Mouse (Mus musculus): Measurements from ENCODE around the gene Stau1.

Gene Stau1

GRCm38 (mm10) chr2:166923971-166924370, 72.1 kb downstream of the Stau1 start:
- no peak for DNase-seq (ENCODE audit: low spot score in 2 of 2)

DNA sequence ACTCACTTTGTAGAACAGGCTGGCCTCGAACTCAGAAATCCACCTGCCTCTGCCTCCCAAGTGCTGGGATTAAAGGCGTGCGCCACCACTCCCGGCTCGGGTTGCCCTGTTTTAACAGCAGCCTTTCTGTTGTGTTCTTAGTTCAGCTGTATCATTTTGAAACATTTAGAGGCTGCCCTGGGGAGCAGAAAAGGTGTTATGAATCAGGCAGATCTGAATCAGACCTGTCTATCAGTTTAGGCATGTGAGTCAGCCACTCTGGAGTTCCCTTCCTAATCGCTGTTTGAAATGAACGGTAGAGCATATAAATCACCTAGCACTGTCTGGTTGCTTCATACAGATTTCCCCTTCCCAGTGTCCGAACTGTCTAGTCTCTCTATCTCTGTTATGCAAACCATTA, 85.6 kb downstream of the Stau1 start:
- DNase-seq (ENCODE audit: low spot score in 2 of 2): no peak

DNA sequence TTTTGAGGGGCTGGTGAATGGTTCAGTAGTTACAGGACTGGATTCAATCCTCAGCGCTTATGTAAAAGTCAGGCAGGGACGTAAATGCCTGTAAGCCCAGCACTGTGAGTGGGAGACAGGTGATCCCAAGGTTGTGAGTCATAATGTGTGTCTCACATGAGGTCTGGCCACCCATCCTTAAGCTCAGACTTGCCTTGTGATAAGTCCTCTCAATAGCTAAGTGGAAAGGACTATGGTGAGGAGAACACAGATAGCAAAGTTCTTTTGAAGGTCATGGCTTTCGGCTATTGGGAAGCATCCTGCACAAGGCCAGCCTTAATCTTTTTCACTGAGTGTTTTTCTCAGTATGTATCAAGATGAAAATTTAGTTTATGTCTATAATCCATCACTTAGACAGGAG, 86.4 kb downstream of the Stau1 start:
- no peak for DNase-seq (ENCODE audit: low spot score in 2 of 2)

GRCm38 (mm10) chr2:166906523-166907182, 89.4 kb downstream of the Stau1 start:
- no peak for DNase-seq (ENCODE audit: low spot score in 2 of 2)

DNA sequence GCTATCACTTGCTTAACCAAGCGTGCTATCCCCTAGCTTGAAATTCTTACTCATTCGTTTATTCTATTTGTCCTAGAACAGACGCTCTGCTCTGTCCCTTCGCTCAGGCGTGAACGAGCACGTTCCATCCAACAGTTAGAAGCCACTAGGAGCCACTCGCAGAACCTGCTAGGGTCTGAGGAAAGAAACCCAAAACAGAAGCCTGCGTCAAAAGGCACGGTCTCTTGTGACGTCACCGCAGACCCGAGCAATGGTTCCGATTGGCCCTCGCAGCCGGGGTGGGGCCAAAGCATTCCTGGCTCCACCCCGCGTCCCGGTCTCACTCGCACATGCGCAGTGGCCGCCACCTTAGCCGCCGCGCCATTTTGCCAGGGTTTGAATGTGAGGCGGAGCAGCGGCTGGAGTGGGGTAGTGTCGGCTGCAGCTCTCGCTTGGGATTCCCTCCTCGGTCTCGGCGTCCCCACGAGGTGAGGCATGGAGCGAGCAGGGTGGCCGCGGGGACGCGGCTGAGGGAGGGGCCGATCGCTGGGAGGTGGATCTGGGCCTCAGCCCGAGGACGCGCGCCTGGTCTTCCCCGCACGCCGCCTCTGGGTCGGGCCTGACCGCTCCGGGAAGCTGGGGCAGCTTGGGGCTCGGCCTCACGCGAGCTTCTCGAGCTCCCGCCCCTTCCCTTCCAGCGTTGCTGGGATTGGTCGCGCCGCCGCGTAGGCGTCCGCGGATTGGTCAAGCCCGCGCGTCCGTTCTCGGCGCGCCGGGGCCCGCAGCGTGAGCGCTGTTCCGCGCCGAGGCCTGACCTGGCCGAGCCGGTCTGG, 90.2 kb downstream of the Stau1 start, which contains the start of gene Cse1l:
Gene Cse1l (plus strand): TSS at position 330 of the 812 bp plus-strand sequence.
- peak; percentile 98 for DNase-seq (ENCODE audit: low spot score in 2 of 2)

DNA sequence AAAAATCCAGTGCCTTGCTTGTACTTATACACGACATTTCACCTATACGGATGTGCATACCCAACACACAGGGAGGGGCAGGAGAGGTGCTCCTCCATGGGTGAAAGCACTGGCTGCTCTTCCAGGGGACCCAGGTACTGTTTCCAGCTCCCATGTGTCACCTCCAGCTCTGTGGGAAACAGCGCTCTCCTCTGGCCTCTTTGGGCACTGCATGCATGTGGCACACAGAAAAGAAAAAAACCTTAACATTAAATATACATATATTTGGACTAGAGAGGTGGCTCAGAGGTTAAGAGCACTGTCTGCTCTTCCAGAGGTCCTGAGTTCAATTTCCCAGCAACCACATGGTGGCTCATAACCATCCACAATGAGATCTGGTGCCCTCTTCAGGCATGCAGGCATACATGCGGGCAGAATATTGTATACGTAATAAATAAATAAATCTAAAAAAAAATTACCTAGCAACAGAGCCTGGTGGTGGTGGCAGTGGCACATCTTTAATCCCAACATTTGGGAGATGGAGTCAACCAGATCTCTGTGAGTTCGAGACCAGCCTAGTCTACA, 92.3 kb downstream of the Stau1 start:
- no peak for DNase-seq (ENCODE audit: low spot score in 2 of 2)

DNA sequence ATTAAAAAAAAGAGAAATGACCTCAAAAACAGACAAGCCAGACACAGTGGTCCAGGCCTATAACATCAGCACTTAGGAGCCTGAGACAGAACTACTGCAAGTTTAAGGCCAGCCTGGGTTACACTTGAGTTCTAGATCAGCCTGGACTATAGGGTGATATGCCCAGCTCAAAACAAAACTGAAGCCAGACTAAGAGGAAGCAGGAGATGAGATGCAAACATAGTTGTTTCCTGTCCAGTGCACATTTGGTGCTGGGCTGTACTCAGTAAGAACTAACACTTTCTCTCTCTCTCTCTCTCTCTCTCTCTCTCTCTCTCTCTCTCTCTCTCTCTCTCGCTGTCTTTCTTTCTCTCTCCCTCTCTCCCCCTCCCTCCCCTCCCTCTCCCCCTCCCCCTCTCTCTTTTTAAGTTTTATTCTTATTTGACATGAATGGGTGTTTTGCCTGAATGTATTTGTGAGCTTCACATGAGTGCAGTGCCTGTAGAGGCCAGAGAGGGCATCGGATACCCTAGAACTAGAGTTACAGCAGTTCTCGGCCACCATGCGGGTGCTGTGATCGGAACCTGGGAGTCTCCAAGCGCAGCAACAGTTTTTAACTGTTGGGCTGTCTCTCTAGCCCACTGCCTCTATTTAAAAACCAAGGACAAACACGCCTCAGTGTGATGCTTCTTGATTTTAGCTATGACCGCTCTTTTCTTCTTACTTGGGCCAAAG, 95.2 kb downstream of the Stau1 start:
- no peak for DNase-seq (ENCODE audit: low spot score in 2 of 2)

GRCm38 (mm10) chr2:166899746-166900145, 96.4 kb downstream of the Stau1 start:
- no peak for DNase-seq (ENCODE audit: low spot score in 2 of 2)

DNA sequence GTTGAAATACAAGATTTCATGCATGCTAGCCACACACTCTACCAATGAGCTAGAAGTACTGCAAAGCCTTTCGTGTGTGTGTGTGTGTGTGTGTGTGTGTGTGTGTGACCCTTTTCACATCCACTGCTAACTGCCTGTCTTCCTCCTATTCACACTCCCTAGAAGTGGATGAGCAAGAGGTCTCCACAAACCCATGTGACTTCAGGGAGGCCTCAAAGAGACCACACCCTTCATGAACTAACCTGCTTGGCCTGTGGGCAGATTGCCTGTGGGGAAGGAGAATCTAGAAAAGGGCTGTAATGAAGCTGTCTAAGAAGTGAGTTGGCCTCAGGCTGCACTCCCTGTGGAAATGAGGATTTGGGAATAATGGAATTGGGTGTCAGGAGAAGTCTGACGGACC, 96.9 kb downstream of the Stau1 start:
- no peak for DNase-seq (ENCODE audit: low spot score in 2 of 2)
